Mouse (Mus musculus) cerebellum, adult 18-20 months (tissue): ENCODE results near the gene Slc44a3.

Source experiments
- DNase-seq, 2 experiments: peaks; one replicate each; pipeline ENCODE4 v3.0.0; 2021

Gene Slc44a3

GRCm38 (mm10) chr3:121532176-121532575 is at the start of gene Slc44a3:
TSS of gene Slc44a3 (minus strand) at chr3:121532404.
- DNase-seq = peak in 1 of 2 experiments; percentile 15

GRCm38 (mm10) chr3:121579880-121580549 is 47.8 kb upstream of the Slc44a3 start:
- DNase-seq = no peak

GRCm38 (mm10) chr3:121579402-121579801 is 47.2 kb upstream of the Slc44a3 start:
- DNase-seq = no peak

GRCm38 (mm10) chr3:121578706-121579105 is 46.5 kb upstream of the Slc44a3 start:
- DNase-seq = no peak

- DNase-seq = no peak
Observed at GRCm38 (mm10) chr3:121577641-121578040, 45.4 kb upstream of the Slc44a3 start.

- no peak for DNase-seq
Observed at GRCm38 (mm10) chr3:121577032-121577591, 44.9 kb upstream of the Slc44a3 start.

GRCm38 (mm10) chr3:121576367-121576766 is 44.2 kb upstream of the Slc44a3 start:
- no peak for DNase-seq

- DNase-seq = no peak
Observed at GRCm38 (mm10) chr3:121574386-121574785, 42.2 kb upstream of the Slc44a3 start.

GRCm38 (mm10) chr3:121573858-121574257 is 41.7 kb upstream of the Slc44a3 start:
- no peak for DNase-seq

- no peak for DNase-seq
Observed at GRCm38 (mm10) chr3:121571491-121571890, 39.3 kb upstream of the Slc44a3 start.

GRCm38 (mm10) chr3:121570623-121571022 is 38.4 kb upstream of the Slc44a3 start:
- DNase-seq = no peak

GRCm38 (mm10) chr3:121569767-121570166 is 37.6 kb upstream of the Slc44a3 start:
- no peak for DNase-seq

GRCm38 (mm10) chr3:121569004-121569403 is 36.8 kb upstream of the Slc44a3 start:
- DNase-seq = no peak

- DNase-seq = no peak
Observed at GRCm38 (mm10) chr3:121567904-121568303, 35.7 kb upstream of the Slc44a3 start.

- DNase-seq = no peak
Observed at GRCm38 (mm10) chr3:121567337-121567900, 35.2 kb upstream of the Slc44a3 start.

GRCm38 (mm10) chr3:121566901-121567300 is 34.7 kb upstream of the Slc44a3 start:
- no peak for DNase-seq

GRCm38 (mm10) chr3:121561803-121562202 is 29.6 kb upstream of the Slc44a3 start:
- no peak for DNase-seq

GRCm38 (mm10) chr3:121560115-121560865 is 28.1 kb upstream of the Slc44a3 start:
- DNase-seq = no peak

GRCm38 (mm10) chr3:121559406-121560114 is 27.4 kb upstream of the Slc44a3 start:
- DNase-seq = no peak

GRCm38 (mm10) chr3:121558861-121559260 is 26.7 kb upstream of the Slc44a3 start:
- DNase-seq = no peak

- no peak for DNase-seq
Observed at GRCm38 (mm10) chr3:121556304-121556703, 24.1 kb upstream of the Slc44a3 start.

- no peak for DNase-seq
Observed at GRCm38 (mm10) chr3:121553294-121553693, 21.1 kb upstream of the Slc44a3 start.

- DNase-seq = no peak
Observed at GRCm38 (mm10) chr3:121552723-121553122, 20.5 kb upstream of the Slc44a3 start.
